Mouse (Mus musculus) T-helper 1 cell (primary cell): Measurements from ENCODE around the gene Mtmr11.
"Not testable (repeated sequence)": the region's sequence is repeated elsewhere in the genome, so short reads cannot be mapped to it uniquely, and the experiment has no call there.

Experiments used
- in situ Hi-C: fragments of 300-600 bp; cut with MboI, MseI; formaldehyde crosslinking; loops from one replicate; pipeline ENCODE4 v1.15.1; 2025; ENCODE audit warnings: high pct_unique_total_duplicates

Gene Mtmr11

GRCm38 (mm10) chr3:96199731-96200130, 37.9 kb downstream of the Mtmr11 start:
- in situ Hi-C loops: no loop called here

GRCm38 (mm10) chr3:96207819-96208218, 46.0 kb downstream of the Mtmr11 start:
- in situ Hi-C loops: no loop called here

- in situ Hi-C loops: no loop called here
Observed at GRCm38 (mm10) chr3:96209242-96209641, 47.4 kb downstream of the Mtmr11 start.

GRCm38 (mm10) chr3:96219191-96219641, 57.4 kb downstream of the Mtmr11 start:
- in situ Hi-C loops: no loop called here

DNA sequence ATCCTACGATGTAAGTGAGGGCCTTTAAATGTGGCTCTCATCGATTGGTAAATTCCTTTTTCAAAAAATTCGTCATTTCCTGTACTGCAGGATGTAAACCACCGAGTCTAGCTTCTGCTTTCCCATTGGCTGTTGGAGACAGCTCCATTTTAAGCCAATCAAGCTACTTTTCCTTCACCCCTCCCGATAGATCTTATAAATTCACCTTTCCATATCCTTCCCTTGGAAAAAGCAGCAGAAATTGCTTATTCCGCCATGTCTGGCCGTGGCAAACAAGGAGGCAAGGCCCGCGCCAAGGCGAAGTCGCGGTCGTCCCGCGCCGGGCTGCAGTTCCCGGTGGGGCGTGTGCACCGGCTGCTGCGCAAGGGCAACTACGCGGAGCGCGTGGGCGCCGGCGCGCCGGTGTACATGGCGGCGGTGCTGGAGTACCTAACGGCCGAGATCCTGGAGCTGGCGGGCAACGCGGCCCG, 57.9 kb downstream of the Mtmr11 start, which contains the start of the genes Bola1 and Hist2h2ab:
Gene Bola1 (minus strand): TSS at position 49 of the 470 bp plus-strand sequence.
Gene Hist2h2ab (plus strand): TSS at position 205 of the 470 bp plus-strand sequence.
- in situ Hi-C loops: no loop called here

DNA sequence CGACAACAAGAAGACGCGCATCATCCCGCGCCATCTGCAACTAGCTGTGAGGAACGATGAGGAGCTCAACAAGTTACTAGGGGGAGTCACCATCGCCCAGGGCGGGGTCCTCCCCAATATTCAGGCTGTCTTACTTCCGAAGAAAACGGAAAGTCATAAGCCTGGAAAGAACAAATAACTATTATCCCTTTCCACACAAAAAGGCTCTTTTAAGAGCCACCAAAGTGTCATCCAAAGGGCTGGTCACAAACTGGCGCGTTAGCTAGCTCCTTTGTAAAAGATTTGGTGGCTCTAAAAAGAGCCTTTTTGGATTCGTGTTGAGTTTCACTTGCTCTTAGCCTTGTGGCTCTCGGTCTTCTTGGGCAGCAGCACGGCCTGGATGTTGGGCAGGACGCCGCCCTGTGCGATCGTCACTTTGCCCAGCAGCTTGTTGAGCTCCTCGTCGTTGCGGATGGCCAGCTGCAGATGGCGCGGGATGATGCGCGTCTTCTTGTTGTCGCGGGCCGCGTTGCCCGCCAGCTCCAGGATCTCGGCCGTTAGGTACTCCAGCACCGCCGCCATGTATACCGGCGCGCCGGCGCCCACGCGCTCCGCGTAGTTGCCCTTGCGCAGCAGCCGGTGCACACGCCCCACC, 58.4 kb downstream of the Mtmr11 start:
- in situ Hi-C loops: not testable (repeated sequence)

DNA sequence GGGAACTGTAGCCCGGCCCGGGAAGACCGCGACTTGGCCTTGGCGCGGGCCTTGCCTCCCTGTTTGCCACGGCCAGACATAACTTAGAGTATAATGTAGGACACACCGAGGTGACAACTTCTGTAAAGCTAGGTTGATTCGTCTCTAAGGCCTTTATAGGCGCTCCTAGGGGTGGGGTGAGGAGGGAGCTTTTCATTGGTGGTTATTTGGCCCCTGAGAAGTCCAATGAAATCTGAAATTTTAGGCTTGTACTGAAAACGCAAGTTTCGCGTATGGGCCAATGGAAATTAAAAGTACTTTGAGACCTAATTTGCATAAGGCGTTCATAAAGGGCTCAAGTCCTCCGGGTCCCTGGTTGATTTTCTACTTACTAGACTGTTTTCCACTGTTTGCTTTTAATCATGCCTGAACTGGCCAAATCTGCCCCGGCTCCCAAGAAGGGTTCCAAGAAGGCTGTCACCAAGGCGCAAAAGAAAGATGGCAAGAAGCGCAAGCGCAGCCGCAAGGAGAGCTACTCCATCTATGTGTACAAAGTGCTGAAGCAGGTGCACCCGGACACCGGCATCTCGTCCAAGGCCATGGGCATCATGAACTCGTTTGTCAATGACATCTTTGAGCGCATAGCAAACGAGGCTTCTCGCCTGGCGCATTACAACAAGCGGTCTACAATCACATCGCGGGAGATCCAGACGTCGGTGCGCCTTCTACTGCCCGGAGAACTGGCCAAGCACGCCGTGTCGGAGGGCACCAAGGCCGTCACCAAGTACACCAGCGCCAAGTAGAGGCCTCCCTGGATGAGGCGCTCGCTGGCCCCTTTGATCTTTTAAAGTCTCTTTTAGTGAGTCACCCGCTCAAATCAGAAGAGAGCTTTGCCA, 59.2 kb downstream of the Mtmr11 start, which contains the start of the genes Hist2h2ac and Hist2h2be:
Gene Hist2h2ac (minus strand): TSS at position 116 of the 875 bp plus-strand sequence.
Gene Hist2h2be (plus strand): TSS at position 355 of the 875 bp plus-strand sequence.
- in situ Hi-C loops: no loop called here
